Mouse (Mus musculus) heart, postnatal 0 days (tissue): ENCODE measurements around the gene Rbck1.

Experiments
- CTCF ChIP-seq: IDR thresholded peaks from 2 replicates; pipeline ENCODE4 v1.5.1; 2016; ENCODE audit warnings: antibody characterized with exemption, control low read depth, low read depth
- EP300 ChIP-seq: IDR thresholded peaks from 2 replicates; pipeline ENCODE4 v1.6.1; 2016; ENCODE audit warnings: antibody characterized with exemption, low read depth

GRCm38 (mm10) chr2:152294541-152294940 lies 37.9 kb downstream of the Rbck1 start:
- TF ChIP-seq CTCF: no peak
- TF ChIP-seq EP300: no peak
